In the genomic region with DNA sequence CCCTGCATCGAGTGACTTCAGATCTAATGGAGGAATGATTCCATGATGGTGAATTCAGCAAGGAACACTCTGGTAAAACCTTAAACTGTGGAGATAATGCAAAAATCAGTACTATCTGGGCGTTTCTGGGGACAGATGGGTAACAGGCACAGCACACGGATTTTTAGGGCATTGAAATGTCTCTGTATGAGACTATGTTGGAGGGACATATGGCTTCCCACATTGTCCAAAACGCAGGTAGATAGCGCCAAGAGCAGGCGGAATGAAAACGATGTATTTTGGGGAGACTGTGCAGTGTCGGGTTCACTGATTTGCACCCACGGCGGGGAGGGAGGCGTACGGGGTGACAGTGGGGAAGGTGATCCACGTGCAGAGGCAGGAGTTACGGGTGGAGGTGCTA, we compare ENCODE assay signal across 19 mouse cellular contexts. TPM values are rescaled to one million over a fixed set of nuclear protein-coding genes. Genes with fewer than 3 reads are reported as not detected.
DNase-seq lines count a peak whose midpoint lies in the region; ATAC-seq and TF ChIP-seq lines count a peak whose summit lies in the region.
"Had no signal": no experiment of that assay in that cellular context is flagged by ENCODE, and none has a peak within 500 bp of the region (broad histone marks: within the 10 kb centered on the region; RNA-seq: fewer than 3 reads in every experiment).

No protein-coding gene starts in this region.

- H3K9ac ChIP-seq in heart, embryonic 11.5 days (ENCODE audit: low read depth, low read length): no peak overlapping the region
- H3K9ac ChIP-seq in ES-E14 (ENCODE audit: insufficient read depth, low read depth, low read length, poor library complexity, severe bottlenecking): peak overlapping the region; percentile 23; the same call in 1 of the 2 replicates
- H3K9ac ChIP-seq: heart, embryonic 15.5 days; hindbrain, embryonic 14.5 days; intestine, embryonic 15.5 days had no signal

- H3K4me3 ChIP-seq in heart, embryonic 10.5 days: no peak overlapping the region
- no peak overlapping the region for H3K4me3 ChIP-seq in heart, embryonic 11.5 days (ENCODE audit: low read depth, low read length)
- no peak overlapping the region for H3K4me3 ChIP-seq in left cerebral cortex, adult 2 months
- peak overlapping the region; percentile 5 to 25; a peak in 1 of 4 replicates for H3K4me3 ChIP-seq in ES-E14 (ENCODE audit: insufficient read depth in 1 of 2, low read depth in 1 of 2, low read length in 2 of 2, poor library complexity in 1 of 2, severe bottlenecking in 1 of 2)
- H3K4me3 ChIP-seq: gastrocnemius, adult 2 months; heart, embryonic 15.5 days; hindbrain, embryonic 10.5 days; intestine, embryonic 15.5 days had no signal

- H3K9me3 ChIP-seq in heart, embryonic 10.5 days: no peaks in the 10 kb centered on the region
- H3K9me3 ChIP-seq in heart, embryonic 11.5 days (replicated peaks; ENCODE audit: control insufficient read depth, low read length): no peaks in the 10 kb centered on the region
- H3K9me3 ChIP-seq in ES-E14 (ENCODE audit: control insufficient read depth, insufficient read depth, low read depth, low read length): no peaks in the 10 kb centered on the region
- H3K9me3 ChIP-seq: heart, embryonic 15.5 days; hindbrain, embryonic 10.5 days; intestine, embryonic 15.5 days had no signal

- H3K27ac ChIP-seq in heart, embryonic 10.5 days: no peak overlapping the region
- no peak overlapping the region for H3K27ac ChIP-seq in heart, embryonic 11.5 days (ENCODE audit: low read depth, low read length)
- peak overlapping the region; percentile 36 for H3K27ac ChIP-seq in left cerebral cortex, adult 2 months
- no peak overlapping the region for H3K27ac ChIP-seq in ES-E14 (ENCODE audit: insufficient read depth, low read depth, low read length, poor library complexity, severe bottlenecking)
- H3K27ac ChIP-seq: gastrocnemius, adult 2 months; heart, embryonic 15.5 days; hindbrain, embryonic 10.5 days; hindbrain, embryonic 14.5 days; intestine, embryonic 15.5 days had no signal

- 87% methylated on average over 14 of the region's 14 CpGs for WGBS in heart, embryonic 10.5 days
- WGBS in heart, embryonic 11.5 days (ENCODE audit: insufficient replicate concordance): 84% methylated on average over 14 of the region's 14 CpGs

- no peaks in the 10 kb centered on the region for H3K36me3 ChIP-seq in heart, embryonic 10.5 days
- H3K36me3 ChIP-seq in heart, embryonic 11.5 days (ENCODE audit: control insufficient read depth, insufficient read depth, low read length): no peaks in the 10 kb centered on the region
- no peaks in the 10 kb centered on the region for H3K36me3 ChIP-seq in ES-E14 (ENCODE audit: control insufficient read depth, insufficient read depth, low read length, poor library complexity, severe bottlenecking)
- H3K36me3 ChIP-seq: heart, embryonic 15.5 days; hindbrain, embryonic 10.5 days; intestine, embryonic 15.5 days had no signal

- H3K27me3 ChIP-seq in heart, embryonic 10.5 days (ENCODE audit: insufficient read depth, poor library complexity, severe bottlenecking): no peaks in the 10 kb centered on the region
- H3K27me3 ChIP-seq in heart, embryonic 11.5 days (ENCODE audit: control insufficient read depth, insufficient read depth, low read length): no peaks in the 10 kb centered on the region
- H3K27me3 ChIP-seq: heart, embryonic 15.5 days; intestine, embryonic 15.5 days had no signal

- peak; percentile 33 for DNase-seq in heart, embryonic 10.5 days (ENCODE audit: low spot score)
- no peak for DNase-seq in left cerebral cortex, adult 2 months (ENCODE audit: extremely low spot score in 1 of 2, low spot score in 2 of 2)
- no peak for DNase-seq in left cerebral cortex, adult 11 months (ENCODE audit: low spot score)
- no peak for DNase-seq in ES-E14 (ENCODE audit: low read depth, low spot score)
- DNase-seq in gastrocnemius, adult 18-20 months (ENCODE audit: low spot score): no peak
- DNase-seq: adrenal gland, postnatal 14 days; cerebellum, adult 18-20 months; cerebellum, adult 9-11 months; cerebellum, postnatal 36 days; gastrocnemius, adult 2 months; gastrocnemius, postnatal 25 days had no signal

- no peak for ATAC-seq in heart, embryonic 11.5 days (replicated peaks; ENCODE audit: insufficient number of reproducible peaks, low FRiP score, low TSS enrichment)
- ATAC-seq: activated CD4-positive, CD25-positive, alpha-beta regulatory T cell, adult 4 months; forebrain, embryonic 14.5 days; intestine, embryonic 15.5 days; Patski had no signal

- no peak for TF ChIP-seq CTCF in left cerebral cortex, adult 2 months (IDR thresholded peaks at IDR 0.05)

- peaks cover 7% of the 10 kb centered on the region; the same call in 1 of the 2 replicates for H3K4me1 ChIP-seq in heart, embryonic 10.5 days
- H3K4me1 ChIP-seq in heart, embryonic 11.5 days (ENCODE audit: control insufficient read depth, insufficient read depth, low read length): no peaks in the 10 kb centered on the region
- H3K4me1 ChIP-seq in ES-E14 (ENCODE audit: control insufficient read depth in 2 of 2, insufficient read depth in 2 of 2, low read length in 2 of 2, poor library complexity in 1 of 2): peaks cover 2 to 6% of the 10 kb centered on the region in 2 experiments; a peak in 2 of 4 replicates
- H3K4me1 ChIP-seq: heart, embryonic 15.5 days; hindbrain, embryonic 10.5 days; intestine, embryonic 15.5 days had no signal

- in situ Hi-C loops in ES-E14 (cut with MboI; ENCODE audit: low sequenced_read_pairs in 2 of 2, unreplicated experiment in 2 of 2): no loop called here

- intact Hi-C loops in left cerebral cortex, adult 2 months (cut with DNase I): no loop called here

- no peak overlapping the region for H3K4me2 ChIP-seq in heart, embryonic 11.5 days
- H3K4me2 ChIP-seq: heart, embryonic 15.5 days; hindbrain, embryonic 14.5 days; intestine, embryonic 15.5 days had no signal

TF ChIP-seq in ES-E14, 5 proteins besides CTCF, POLR2A, EP300 and RAD21:
- TF ChIP-seq MAFK (IDR thresholded peaks at IDR 0.05; ENCODE audit: insufficient read depth, low read depth, low read length) (no peak), HCFC1 (IDR thresholded peaks at IDR 0.05; ENCODE audit: borderline replicate concordance, insufficient read depth, low read length) (no peak), ZNF384 (IDR thresholded peaks at IDR 0.05; ENCODE audit: low read depth, low read length) (no peak), ZC3H11A (IDR thresholded peaks at IDR 0.05; ENCODE audit: borderline replicate concordance, low read depth, low read length) (no peak), CHD2 (IDR thresholded peaks at IDR 0.05; ENCODE audit: low read depth, low read length) (no peak)
TF ChIP-seq in ES-E14: peak in this region for 0.

RNA-seq across cellular contexts. Expression of gene Sub1, which starts 22.7 kb away (rescaled TPM):
- polyA plus RNA-seq in heart, embryonic 10.5 days (2016; fragmentation: Nextera tagmentation; extraction: Ambion mirVana): 627 and 739 TPM in 2 replicates
- 635 and 657 TPM in 2 replicates for polyA plus RNA-seq in heart, embryonic 11.5 days (2014; fragmentation: Nextera tagmentation; extraction: Ambion mirVana)
- total RNA-seq in left cerebral cortex, adult 2 months (2021): 100 to 1,000 TPM; 279 to 310 TPM
- total RNA-seq in ES-E14 (2012; rRNA removed): 212 and 301 TPM in 2 replicates
- 100 to 1,000 TPM in 1 of 2 experiments, 10 to 100 TPM in 1; 85.1 to 119 TPM for total RNA-seq in gastrocnemius, adult 18-20 months (2021)

Comparison
In these comparisons a context has a peak if more than half of its experiments do, and no peak if none do; other contexts are left out.
1. H3K4me3 ChIP-seq: peak in ES-E14 (2 of 2); none in heart, embryonic 10.5 days (single experiment), heart, embryonic 11.5 days (single experiment) and left cerebral cortex, adult 2 months (single experiment).